Mouse (Mus musculus) limb, embryonic 14.5 days (tissue): Measurements from ENCODE around the gene Klra9. TPM values are rescaled to one million over a fixed set of nuclear protein-coding genes. Genes with fewer than 3 reads are reported as not detected.
"Not testable (repeated sequence)": the region's sequence is repeated elsewhere in the genome, so short reads cannot be mapped to it uniquely, and the experiment has no call there.

Source experiments
- ATAC-seq: fragments of 200-750 bp; cut with Nextera tagmentation; 2 replicates; pipeline ENCODE4 v1.8.0; 2017; ENCODE audit warnings: low read depth, moderate number of reproducible peaks, moderate TSS enrichment; ENCODE audit not compliant: low FRiP score
- DNase-seq: peaks from one replicate; pipeline ENCODE4 v3.0.0-alpha.2; 2015; ENCODE audit warnings: low spot score
- H3K27ac ChIP-seq: fragments of 300-500 bp; sonication (generic); replicated peaks from 2 replicates; pipeline ENCODE4 v1.5.1; 2014; ENCODE audit warnings: low read depth, mild to moderate bottlenecking, low read length, moderate library complexity, mixed read lengths
- H3K27me3 ChIP-seq: fragments of 300-500 bp; sonication (generic); 2 replicates; pipeline ENCODE4 v1.6.1; 2014; ENCODE audit warnings: low read length, mixed read lengths; ENCODE audit not compliant: control insufficient read depth, insufficient read depth
- H3K36me3 ChIP-seq: fragments of 300-500 bp; sonication (generic); 2 replicates; pipeline ENCODE4 v1.6.1; 2014; ENCODE audit warnings: mild to moderate bottlenecking, low read length, moderate library complexity, mixed read lengths; ENCODE audit not compliant: control insufficient read depth, insufficient read depth
- H3K4me1 ChIP-seq: fragments of 300-500 bp; sonication (generic); 2 replicates; pipeline ENCODE4 v1.6.1; 2014; ENCODE audit warnings: antibody characterized with exemption, low read length, mixed read lengths; ENCODE audit not compliant: control insufficient read depth, insufficient read depth
- H3K4me2 ChIP-seq: fragments of 300-500 bp; sonication (generic); replicated peaks from 2 replicates; pipeline ENCODE4 v1.6.1; 2014; ENCODE audit warnings: low read depth, mild to moderate bottlenecking, low read length, moderate library complexity; ENCODE audit not compliant: severe bottlenecking
- H3K4me3 ChIP-seq: fragments of 300-500 bp; sonication (generic); replicated peaks from 2 replicates; pipeline ENCODE4 v1.5.1; 2014; ENCODE audit warnings: low read length
- H3K9ac ChIP-seq: fragments of 300-500 bp; sonication (generic); 2 replicates; pipeline ENCODE4 v1.6.1; 2014; ENCODE audit warnings: mild to moderate bottlenecking, low read depth, low read length, moderate library complexity; ENCODE audit not compliant: severe bottlenecking
- H3K9me3 ChIP-seq: fragments of 300-500 bp; sonication (generic); 2 replicates; pipeline ENCODE4 v1.6.1; 2016; ENCODE audit warnings: low read length; ENCODE audit not compliant: control insufficient read depth
- POLR2A ChIP-seq: fragments of 200-500 bp; IDR thresholded peaks from 2 replicates; pipeline ENCODE4 v1.8.0; 2012; ENCODE audit warnings: inconsistent platforms, mild to moderate bottlenecking, moderate library complexity, borderline replicate concordance; ENCODE audit not compliant: insufficient read depth, insufficient read length; ENCODE audit errors: extremely low read depth
- WGBS: fragments of 180-500 bp; shearing (Covaris S2); extraction: QIAGEN DNeasy Blood & Tissue Kit; methylation state at CpG from one replicate; pipeline ENCODE4 v1.1.7; 2014; 5-methylcytosine and 5-hydroxymethylcytosine counted together
- polyA plus RNA-seq, 2 experiments: library from polyadenylated mRNA; depleted of rRNA in 1 of 2; stranded (reverse) in 1 of 2; unstranded in 1 of 2; fragments of >200 nt; fragmentation: Nextera tagmentation in 1 of 2; extraction: Ambion mirVana in 1 of 2; gene quantifications; 2 replicates each; pipeline versions ENCODE4 v1.2.1 to v1.2.3; 2012 to 2014

The Klra9 gene
- not detected in 2 replicates for polyA plus RNA-seq (2012; rRNA removed)
- not detected in 2 replicates for polyA plus RNA-seq (2014; fragmentation: Nextera tagmentation; extraction: Ambion mirVana)

DNA sequence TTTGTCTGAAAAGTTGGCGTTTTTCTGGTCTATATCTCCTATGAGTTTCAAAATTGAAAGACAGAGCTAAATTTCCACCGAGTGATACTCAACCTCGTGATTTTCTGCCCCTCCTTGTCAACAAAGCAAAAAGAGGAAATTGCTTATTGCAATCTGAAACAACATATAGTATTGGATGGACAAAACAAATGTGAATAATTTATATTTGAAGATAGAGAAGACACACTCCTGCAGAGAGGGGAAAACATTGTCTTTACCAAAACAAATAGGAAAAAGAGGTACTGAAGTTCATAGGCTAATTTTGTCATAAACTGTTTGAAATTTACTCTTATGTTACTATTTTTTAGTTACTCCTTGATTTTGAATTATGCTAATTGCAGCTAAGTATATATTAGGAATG is at the start of gene Klra9:
Gene Klra9 (minus strand): TSS at position 101 of the 400 bp plus-strand sequence.
- H3K27ac ChIP-seq, H3K9me3 ChIP-seq, H3K9ac ChIP-seq, DNase-seq, ATAC-seq, H3K27me3 ChIP-seq, H3K36me3 ChIP-seq, H3K4me2 ChIP-seq, H3K4me3 ChIP-seq, H3K4me1 ChIP-seq: not testable (repeated sequence)
- WGBS = 57% methylated on average over 3 of the region's 3 CpGs

DNA sequence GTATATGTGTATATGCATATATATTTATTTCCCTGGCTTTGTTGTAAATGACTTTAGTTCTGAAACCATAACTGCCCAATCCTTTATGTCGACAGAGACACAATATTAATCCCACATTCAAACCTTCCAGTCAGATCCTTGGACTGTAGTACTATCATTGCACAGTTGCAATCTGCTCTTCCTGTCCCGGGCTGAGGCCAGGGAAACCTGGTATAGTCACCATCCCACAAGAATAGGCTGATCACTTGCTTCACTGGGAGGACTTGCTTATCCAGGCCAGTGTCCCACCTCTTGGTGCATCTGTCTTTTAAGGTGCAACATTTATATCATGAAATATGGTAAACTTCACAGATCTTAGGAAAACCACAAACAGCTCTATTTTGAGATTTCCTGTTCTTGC is 44.6 kb upstream of the Klra9 start:
- 64% methylated on average over 2 of the region's 2 CpGs for WGBS
- DNase-seq = no peak
- H3K9ac ChIP-seq = no peak overlapping the region

DNA sequence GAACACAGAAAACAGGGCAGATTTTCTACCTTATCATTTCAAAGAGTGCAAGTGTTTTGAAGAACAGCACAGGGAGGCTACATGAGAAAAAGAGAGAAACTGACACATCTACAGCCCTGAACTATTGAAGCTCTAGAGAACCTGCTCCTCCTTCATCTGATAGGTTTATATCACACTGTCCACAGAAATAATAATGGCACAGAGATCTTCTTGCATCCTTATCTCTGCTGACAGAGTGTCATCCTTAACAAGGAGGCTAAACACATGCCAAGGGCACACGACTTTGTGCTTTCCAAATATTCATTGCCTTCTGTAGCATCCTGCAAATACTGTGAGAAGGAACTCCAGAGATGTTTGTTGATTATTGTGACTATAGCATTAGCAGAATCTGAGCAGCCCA is 43.7 kb upstream of the Klra9 start:
- no peaks in the 10 kb centered on the region for H3K27me3 ChIP-seq
- H3K4me3 ChIP-seq = no peak overlapping the region
- WGBS = 55% methylated on average over 1 of the region's 1 CpGs
- no peaks in the 10 kb centered on the region for H3K36me3 ChIP-seq
- peaks cover 4% of the 10 kb centered on the region; the same call in 1 of the 2 replicates for H3K9me3 ChIP-seq
- H3K4me2 ChIP-seq = no peak overlapping the region
- H3K9ac ChIP-seq = no peak overlapping the region
- H3K4me1 ChIP-seq = no peaks in the 10 kb centered on the region
- DNase-seq (no peak), ATAC-seq (no peak)
- H3K27ac ChIP-seq = no peak overlapping the region
- no peak for TF ChIP-seq POLR2A

More for the DNA sequence above, 44.6 kb upstream of the Klra9 start:
- ATAC-seq = no peak
- Histone ChIP-seq H3K27me3 (no peaks in the 10 kb centered on the region), H3K27ac (no peak overlapping the region), H3K4me1 (no peaks in the 10 kb centered on the region), H3K4me2 (no peak overlapping the region), H3K9me3 (peaks cover 4% of the 10 kb centered on the region; the same call in 1 of the 2 replicates), H3K36me3 (no peaks in the 10 kb centered on the region), H3K4me3 (no peak overlapping the region)
- TF ChIP-seq POLR2A = no peak

DNA sequence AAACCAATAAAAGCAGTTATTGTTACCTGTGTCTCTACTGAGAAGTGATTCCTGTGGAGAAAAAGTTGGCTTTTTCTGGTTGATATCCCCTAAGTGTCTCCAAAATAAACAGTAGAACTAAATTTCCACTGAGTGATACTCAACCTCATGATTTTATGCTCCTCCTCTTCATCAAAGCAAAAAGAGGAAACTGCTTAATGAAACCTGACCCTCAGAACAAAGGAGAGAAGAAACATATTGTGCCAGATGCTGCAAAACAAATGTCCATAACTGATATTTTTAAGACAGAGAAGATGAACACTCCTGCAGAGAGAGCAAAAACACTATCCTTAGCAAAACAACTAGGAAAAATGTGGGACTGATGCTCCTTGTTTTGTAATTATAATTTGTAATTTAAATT is 40.3 kb upstream of the Klra9 start, which contains the start of gene Klra7:
Gene Klra7 (minus strand): TSS at position 101 of the 400 bp plus-strand sequence.
- no peak for DNase-seq
- no peaks in the 10 kb centered on the region for H3K27me3 ChIP-seq
- no peak for TF ChIP-seq POLR2A
- no peak for ATAC-seq
- no peak within 1 kb of the TSS for H3K27ac ChIP-seq
- no peak within 1 kb of the TSS for H3K9ac ChIP-seq
- H3K4me3 ChIP-seq = no peak within 1 kb of the TSS
- no peak within 1 kb of the TSS for H3K4me2 ChIP-seq
- no peaks in the 10 kb centered on the region for H3K4me1 ChIP-seq
- no peaks in the 10 kb centered on the region for H3K9me3 ChIP-seq
- no peaks in the 10 kb centered on the region for H3K36me3 ChIP-seq

DNA sequence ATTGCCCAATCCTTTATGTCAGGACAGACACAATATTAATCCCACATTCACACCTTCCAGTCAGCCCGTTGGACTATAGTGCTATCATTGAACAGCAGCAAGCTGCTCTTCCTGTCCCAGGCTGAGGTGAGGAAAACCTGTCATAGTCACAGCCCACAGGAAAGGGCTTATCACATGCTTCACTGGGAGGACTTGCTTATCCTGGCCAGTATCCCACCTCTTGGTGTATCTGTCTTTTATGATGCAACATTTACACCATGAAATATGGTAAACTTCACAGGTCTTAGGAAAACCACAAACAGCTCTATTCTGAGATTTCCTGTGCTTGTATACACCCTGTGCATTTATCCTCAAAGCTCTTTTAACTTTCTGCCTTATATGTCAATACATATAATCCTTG is 4.5 kb upstream of the Klra9 start:
- not testable (repeated sequence) for H3K27ac ChIP-seq, ATAC-seq, H3K27me3 ChIP-seq, H3K4me3 ChIP-seq, H3K4me1 ChIP-seq, H3K36me3 ChIP-seq, DNase-seq, H3K4me2 ChIP-seq, H3K9ac ChIP-seq, H3K9me3 ChIP-seq
- WGBS = 97% methylated on average over 1 of the region's 1 CpGs

DNA sequence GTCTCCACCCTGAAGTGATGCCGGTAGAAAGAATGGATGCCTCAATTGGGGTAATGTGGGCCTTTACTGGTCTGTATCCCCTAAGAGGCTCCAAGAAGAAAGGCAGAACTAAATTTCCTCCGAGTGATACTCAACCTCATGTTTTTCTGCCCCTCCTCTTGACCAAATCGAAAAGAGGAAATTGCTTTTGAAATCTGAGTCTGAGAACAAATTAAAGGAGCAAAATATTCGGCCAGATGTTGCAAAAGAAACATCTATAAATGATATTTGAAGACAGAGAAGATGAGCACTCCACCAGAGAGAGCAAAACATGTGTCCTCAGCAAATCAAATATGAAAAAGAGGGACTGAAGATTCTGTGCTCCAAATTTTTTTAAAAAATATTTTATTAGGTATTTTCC is 63.1 kb downstream of the Klra9 start, which contains the start of gene Klra8:
Gene Klra8 (minus strand): TSS at position 101 of the 400 bp plus-strand sequence.
- not testable (repeated sequence) for DNase-seq, H3K4me1 ChIP-seq, H3K27ac ChIP-seq, H3K4me3 ChIP-seq, ATAC-seq, H3K27me3 ChIP-seq, H3K4me2 ChIP-seq, H3K36me3 ChIP-seq, H3K9me3 ChIP-seq, H3K9ac ChIP-seq
- 63% methylated on average over 4 of the region's 4 CpGs for WGBS

Other genes starting within 250 kb of the Klra9 start
- not detected in 2 replicates for gene Klra6, start 166.2 kb downstream of the Klra9 start, polyA plus RNA-seq (2012; rRNA removed)
- not detected in 2 replicates for gene Klra6, start 166.2 kb downstream of the Klra9 start, polyA plus RNA-seq (2014; fragmentation: Nextera tagmentation; extraction: Ambion mirVana)
- not detected in 2 replicates for gene Klra4, start 125.8 kb downstream of the Klra9 start, polyA plus RNA-seq (2012; rRNA removed)
- not detected in 2 replicates for gene Klra4, start 125.8 kb downstream of the Klra9 start, polyA plus RNA-seq (2014; fragmentation: Nextera tagmentation; extraction: Ambion mirVana)
- not detected in 2 replicates for gene Klra8, start 63.2 kb downstream of the Klra9 start, polyA plus RNA-seq (2012; rRNA removed)
- not detected in 2 replicates for gene Klra8, start 63.2 kb downstream of the Klra9 start, polyA plus RNA-seq (2014; fragmentation: Nextera tagmentation; extraction: Ambion mirVana)
- gene Klra7, start 40.2 kb upstream of the Klra9 start, polyA plus RNA-seq (2012; rRNA removed) = not detected in 2 replicates
- gene Klra7, start 40.2 kb upstream of the Klra9 start, polyA plus RNA-seq (2014; fragmentation: Nextera tagmentation; extraction: Ambion mirVana) = not detected in 2 replicates
- gene Klra10, start 88.8 kb upstream of the Klra9 start, polyA plus RNA-seq (2012; rRNA removed) = not detected in 2 replicates
- gene Klra10, start 88.8 kb upstream of the Klra9 start, polyA plus RNA-seq (2014; fragmentation: Nextera tagmentation; extraction: Ambion mirVana) = not detected in 2 replicates
- gene Klra3, start 144.5 kb upstream of the Klra9 start, polyA plus RNA-seq (2012; rRNA removed) = not detected in 2 replicates
- not detected in 2 replicates for gene Klra3, start 144.5 kb upstream of the Klra9 start, polyA plus RNA-seq (2014; fragmentation: Nextera tagmentation; extraction: Ambion mirVana)
- gene Klra1, start 193.8 kb upstream of the Klra9 start, polyA plus RNA-seq (2012; rRNA removed) = not detected in 2 replicates
- not detected in 2 replicates for gene Klra1, start 193.8 kb upstream of the Klra9 start, polyA plus RNA-seq (2014; fragmentation: Nextera tagmentation; extraction: Ambion mirVana)